Mouse (Mus musculus) heart, postnatal 14 days (tissue): ENCODE data around the gene Gsdma2. TPM values are rescaled to one million over a fixed set of nuclear protein-coding genes. Genes with fewer than 3 reads are reported as not detected.
"Not testable (repeated sequence)": the region's sequence is repeated elsewhere in the genome, so short reads cannot be mapped to it uniquely, and the experiment has no call there.

Source experiments
- DNase-seq, 2 experiments: peaks; one replicate each; pipeline ENCODE4 v3.0.0; 2021 to 2022
- intact Hi-C: fragments of 180-260 bp; cut with DNase I; formaldehyde crosslinking; loops from one replicate; pipeline ENCODE4 v1.15.1; 2025
- total RNA-seq, 2 experiments: library from RNA; stranded (reverse); gene quantifications; 2 replicates each; pipeline ENCODE4 v1.2.3; 2021

The Gsdma2 gene
- total RNA-seq, 2 experiments from 2014 or later, result 0.22 to 0.50 TPM

DNA sequence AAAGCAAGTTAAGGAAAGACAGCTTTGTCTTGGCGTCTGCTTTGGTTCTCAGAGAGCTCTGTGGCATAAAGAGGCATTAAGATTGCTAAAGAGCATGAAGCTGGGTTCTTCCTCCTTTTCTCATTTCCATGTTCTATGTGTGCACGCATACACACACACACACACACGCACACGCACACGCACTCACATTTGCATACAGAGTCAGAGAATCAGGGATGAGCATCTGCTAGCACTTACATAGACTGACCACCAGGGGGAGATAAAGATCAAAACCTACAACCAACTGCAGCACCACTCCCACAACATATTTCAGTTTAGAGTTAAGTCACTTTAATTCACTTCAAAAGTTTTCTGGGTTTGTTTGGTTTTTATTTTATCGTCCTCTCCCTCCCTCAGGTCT is 14.0 kb downstream of the Gsdma2 start:
- intact Hi-C loops, result no loop called here
- peak; percentile 16 to 35 for DNase-seq

DNA sequence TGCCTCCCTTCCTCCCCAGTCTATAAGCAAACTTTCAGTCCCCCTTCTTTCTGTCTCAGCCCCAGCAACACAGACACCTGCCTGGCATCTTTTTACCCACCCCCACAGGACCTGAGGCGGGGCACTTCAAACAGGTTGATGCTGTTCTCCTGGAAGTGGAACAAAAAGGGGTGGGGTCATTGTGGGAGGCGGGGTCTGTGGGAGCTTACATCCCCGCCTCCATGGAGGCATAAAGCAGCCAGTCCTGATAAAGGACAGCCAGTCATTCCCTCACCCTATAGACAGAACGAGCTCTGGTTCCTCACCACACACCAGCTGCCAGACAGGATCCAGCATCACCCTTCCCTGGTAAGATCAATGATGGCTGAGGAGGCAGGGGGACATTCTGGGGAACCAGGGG is 17.5 kb downstream of the Gsdma2 start, which contains the start of gene Gsdma:
Gene Gsdma, plus strand, starts transcription at position 261 of the 400 bp plus-strand sequence.
- no peak for DNase-seq
- intact Hi-C loops, result no loop called here

DNA sequence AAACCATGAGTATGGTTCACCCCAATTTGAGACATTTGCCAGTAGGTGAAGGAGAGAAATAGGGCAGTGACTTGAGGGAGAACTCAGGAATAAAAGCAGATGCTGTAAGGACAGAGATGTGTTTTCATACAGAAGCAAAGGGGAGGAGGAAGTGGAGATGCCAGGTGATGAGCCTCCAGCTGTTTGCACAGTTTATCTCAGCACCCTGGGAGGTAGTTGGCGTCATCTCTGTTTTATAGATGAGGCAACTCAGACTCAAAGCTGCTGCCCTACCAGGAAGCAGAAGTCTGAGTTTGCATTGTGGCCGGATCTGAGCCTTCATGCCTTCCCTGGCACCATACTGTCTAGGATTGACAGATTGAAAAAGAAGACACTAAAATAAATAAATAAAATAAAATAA is 22.4 kb downstream of the Gsdma2 start:
- no peak for DNase-seq
- intact Hi-C loops, result no loop called here

DNA sequence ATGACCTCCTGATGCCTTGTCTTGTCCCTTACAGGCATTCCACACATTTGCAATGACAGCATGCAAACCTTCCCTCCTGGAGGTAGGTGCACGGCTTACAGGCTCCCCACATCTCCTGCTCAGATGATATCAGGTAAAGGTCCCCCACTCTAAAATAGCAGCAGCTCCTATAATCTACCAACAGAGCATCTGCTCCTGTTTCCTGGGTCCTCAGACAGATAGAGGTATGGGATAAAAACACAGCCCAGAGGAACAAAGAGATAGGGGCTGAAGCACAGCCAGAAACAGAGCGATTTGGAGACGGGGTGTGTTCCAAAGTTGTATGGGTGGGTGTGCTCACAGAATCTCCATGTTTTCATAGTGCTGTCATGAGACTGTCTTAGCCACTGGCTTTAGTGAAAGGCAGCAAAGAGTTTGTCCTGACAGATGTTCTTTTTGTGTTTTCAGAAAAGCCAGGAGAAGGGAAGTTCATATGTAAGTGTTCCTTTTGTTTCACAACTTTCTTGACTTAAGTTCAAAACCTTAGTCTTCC is 24.8 kb downstream of the Gsdma2 start:
- DNase-seq, result no peak
- intact Hi-C loops, result loop anchor here (5.0 kb wide), 1 partner anchor 64 kb away; no protein-coding TSS in a partner anchor

DNA sequence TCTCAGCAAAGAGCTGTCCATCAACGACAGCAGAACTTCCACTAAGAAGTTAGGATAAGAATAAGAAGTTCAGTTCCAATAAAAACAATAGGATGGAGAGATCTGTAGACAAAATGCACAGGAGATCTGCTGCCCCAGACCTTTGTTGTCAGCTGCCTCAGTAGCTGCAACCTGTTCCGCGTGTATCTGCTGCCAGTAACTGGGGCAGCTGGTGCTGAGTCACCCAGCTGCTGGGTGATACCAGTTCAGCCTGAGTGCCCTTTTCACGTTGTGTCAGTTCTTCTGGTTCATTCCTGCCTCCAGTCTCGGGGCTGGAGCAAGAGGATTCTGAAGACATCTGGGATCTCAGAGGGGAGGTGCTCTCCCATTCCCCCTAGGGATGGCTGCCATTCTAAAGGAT is 25.3 kb downstream of the Gsdma2 start:
- intact Hi-C loops, result loop anchor here (5.0 kb wide), 1 partner anchor 65 kb away; no protein-coding TSS in a partner anchor
- DNase-seq, result no peak

DNA sequence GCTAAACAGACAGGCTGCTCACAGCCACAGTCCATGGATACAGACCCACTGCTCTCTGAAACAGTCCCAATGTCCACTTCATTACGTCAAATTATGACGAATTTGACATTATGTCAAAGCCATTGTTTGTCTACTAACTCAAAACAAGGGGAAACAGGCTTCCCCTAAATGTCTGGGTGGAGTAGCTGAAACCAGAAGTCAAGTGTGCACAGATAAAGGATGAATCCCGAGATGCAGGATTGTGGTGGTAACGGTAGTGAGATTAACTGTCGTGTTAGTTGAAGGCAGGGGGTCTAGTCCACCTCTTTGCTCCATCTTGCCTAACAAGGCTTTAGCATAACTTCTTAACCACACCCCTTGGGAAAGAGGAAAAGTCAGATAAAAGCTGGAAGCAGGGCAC is 25.9 kb downstream of the Gsdma2 start:
- intact Hi-C loops, result loop anchor here (5.0 kb wide), 1 partner anchor 65 kb away; no protein-coding TSS in a partner anchor
- no peak for DNase-seq

DNA sequence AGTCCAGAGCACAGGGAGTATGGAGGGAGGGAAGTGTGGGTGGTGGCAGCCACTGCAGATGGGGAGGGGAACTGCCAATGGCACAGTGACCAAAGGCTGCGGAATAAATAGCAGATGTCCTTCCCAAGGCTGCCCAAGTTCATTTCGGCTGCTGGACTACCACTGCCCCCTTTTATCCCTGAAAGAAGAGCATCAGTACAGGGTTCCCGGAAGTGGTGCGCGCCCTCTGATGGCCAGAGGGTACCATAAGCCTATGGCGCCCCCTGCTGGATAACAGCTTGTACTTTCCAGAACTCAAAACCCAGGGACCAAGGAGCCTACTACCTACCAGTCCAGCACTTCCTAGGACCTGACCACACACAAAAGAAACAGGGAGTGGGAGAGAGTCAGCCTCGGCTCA is 26.6 kb downstream of the Gsdma2 start:
- intact Hi-C loops, result loop anchor here (5.0 kb wide), 1 partner anchor 66 kb away; no protein-coding TSS in a partner anchor

DNA sequence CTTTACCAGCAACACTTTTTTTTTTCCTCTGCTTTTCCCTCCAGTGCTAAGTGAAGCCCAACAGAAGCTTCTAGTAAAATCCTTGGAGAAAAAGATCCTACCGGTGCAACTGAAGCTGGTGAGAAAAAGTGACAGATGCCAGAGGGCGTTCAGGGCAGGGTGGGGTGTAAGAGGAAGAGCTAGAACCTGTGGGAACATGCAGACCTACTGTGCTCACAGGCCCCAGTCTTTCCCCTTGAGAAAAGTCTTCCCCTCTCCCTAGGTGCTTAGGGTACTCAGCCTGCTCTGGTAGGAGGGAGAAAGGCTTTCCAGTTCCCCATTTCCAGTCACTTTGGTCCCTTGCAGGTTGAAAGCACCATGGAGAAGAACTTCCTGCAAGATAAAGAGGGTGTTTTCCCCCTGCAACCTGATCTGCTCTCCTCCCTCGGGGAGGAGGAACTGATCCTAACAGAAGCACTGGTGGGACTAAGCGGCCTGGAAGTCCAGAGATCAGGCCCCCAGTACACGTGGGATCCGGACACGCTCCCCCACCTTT is 29.3 kb downstream of the Gsdma2 start:
- DNase-seq, result no peak
- intact Hi-C loops, result no loop called here

More for the DNA sequence above, 26.6 kb downstream of the Gsdma2 start:
- peak; percentile 52 to 69 for DNase-seq

DNA sequence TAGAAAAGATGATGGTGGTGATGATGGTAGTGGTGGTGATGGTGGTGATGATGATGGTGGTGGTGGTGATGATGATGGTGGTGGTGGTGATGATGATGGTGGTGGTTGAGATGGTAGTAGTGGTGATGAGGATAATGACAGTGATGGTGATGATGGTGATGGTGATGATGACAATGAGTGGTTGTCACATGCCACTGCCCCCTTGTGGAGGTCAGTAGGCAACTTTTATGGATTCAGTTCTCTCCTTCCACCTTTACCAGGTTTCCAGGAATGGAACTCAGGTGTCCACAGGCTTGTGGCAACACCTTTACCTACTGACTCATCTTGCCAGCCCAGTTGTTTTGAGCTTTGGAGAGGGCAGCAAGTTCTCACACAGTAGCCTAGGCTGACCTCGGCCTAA is 33.5 kb downstream of the Gsdma2 start:
- intact Hi-C loops, result no loop called here
- DNase-seq, result no peak

DNA sequence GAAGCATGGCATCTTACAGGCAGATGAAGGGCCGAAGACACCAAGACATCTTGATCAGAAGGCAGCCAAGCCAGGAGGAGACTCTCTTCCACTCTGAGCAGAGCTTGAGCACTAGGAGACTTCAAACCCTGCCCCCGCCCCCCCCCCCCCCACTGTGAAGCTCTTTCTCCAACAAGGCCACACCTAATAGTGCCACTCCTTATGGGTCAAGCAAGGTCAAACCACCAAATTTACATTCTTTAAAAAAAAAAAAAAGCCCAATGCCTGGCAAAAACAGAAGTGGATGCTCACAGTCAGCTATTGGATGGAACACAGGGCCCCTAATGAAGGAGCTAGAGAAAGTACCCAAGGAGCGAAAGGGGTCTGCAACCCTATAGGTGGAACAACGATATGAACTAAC is 34.0 kb downstream of the Gsdma2 start:
- DNase-seq, intact Hi-C loops: not testable (repeated sequence)

DNA sequence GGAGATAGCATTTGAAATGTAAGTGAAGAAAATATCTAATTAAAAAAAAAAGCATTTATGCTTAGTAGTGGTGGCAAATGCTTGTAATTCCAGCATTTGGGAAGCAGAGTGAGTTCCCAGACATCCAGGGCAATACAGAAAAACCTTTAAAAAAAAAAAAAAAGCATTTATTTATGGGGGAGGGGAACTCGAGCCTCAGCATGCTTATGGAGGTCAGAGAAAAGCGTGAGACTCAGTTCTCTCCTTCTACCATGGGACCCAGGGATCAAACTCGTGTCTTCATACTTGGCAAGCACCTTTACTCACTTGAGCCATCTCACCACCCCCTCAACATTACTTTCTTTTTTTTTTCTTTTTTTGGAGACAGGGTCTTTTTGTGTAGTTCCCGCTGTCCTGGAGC is 34.6 kb downstream of the Gsdma2 start:
- no peak for DNase-seq
- intact Hi-C loops, result no loop called here

DNA sequence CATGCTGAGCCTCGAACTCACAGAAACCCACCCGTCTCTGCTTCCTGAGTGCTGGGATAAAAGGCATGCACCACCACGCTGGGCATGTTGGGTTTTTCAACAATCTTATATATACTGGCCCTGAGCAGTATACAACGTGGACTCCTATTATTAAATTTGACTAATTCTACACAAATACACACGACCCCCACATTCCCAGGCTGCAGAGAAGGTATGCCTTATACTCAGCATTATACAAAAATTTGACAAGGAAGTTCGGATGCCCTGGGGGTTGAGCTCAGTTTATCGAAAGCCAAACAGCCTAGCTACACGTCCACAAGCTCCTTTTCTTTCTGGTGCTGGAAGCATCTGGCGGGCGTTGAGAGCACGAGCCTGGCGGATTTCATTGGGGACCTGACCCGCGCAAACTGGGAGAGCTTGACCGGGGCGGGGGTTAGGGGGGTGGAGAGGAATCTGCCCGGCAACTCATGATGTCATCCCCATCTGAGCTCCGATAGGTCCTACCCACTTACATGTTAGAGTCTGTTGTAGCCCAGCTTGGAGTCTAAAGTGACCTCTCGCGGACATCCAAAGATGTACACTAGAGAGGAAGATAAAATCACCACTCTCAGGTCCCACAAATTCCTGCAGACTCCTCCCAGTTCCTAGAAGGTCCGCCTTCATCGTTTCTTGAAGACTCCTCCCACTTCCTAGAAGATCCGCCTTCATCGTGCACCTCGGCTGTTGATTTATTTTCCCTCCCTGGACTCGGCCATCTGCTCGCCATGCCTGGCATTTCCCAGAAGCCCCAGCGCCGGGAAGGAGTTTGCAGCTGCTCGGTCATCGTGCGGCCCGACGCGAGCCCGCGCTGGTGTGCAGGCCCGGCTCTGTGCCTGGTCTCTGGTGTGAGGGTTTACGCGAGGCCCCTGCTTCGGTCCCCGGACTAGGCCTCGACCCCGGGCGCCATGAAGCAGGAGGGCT is 35.5 kb downstream of the Gsdma2 start, which contains the start of gene Psmd3:
Gene Psmd3, plus strand, starts transcription at position 769 of the 960 bp plus-strand sequence.
- intact Hi-C loops, result no loop called here
- peak; percentile 96 for DNase-seq

DNA sequence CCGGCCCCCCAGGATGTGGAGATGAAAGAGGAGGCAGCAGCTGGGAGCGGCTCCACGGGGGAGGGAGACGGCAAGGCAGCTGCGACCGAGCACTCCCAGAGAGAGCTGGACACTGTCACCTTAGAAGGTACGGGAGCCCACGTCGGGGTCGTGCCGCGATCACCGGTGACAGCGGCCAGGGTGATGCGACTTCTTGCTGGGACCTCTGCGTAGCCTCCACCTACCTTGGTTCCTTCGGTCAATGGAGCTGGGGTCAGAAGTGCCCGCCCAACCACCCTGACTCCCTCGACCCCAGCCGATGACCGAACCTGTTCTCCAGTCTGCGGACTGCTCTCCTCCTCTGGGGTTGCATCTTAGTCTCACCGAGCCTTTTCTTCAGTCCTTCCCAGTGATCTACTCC is 36.3 kb downstream of the Gsdma2 start:
- no peak for DNase-seq
- intact Hi-C loops, result no loop called here

DNA sequence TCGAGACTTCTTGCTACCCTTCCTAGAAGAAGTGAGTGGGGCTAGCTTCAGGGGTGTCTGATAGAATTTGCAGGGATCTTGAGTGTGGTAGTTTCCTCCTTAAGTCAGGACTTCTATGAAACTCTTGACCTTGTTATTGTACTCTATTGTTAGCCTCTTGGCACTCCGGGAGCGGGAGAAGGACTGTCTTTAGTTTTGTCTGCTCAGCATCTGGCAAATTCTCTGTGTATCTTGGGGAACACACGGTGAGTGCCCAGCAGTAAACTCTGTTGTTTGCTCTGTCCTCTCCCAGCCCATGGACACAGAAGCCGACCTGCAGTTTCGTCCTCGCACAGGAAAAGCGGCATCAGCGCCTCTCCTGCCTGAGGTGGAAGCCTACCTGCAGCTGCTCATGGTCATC is 39.1 kb downstream of the Gsdma2 start:
- no peak for DNase-seq
- intact Hi-C loops, result no loop called here

DNA sequence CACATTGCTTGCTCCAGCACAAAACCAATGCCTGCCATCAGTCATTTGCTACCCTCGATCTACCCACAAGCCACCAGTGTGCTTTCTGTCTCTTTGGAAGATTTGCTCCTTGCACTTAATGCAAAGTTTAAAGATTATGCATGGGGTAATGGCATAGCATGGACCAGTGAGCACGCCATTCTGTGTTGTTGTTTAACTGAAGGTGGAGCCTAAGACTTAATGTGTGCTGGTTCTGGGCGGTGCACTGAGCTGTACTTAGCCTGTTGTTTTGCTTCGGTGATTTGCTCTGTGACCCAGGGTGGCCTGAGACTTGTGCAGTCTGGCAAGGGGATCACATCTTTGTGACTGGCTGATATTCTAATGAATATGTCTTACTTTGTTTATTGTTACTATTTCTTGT is 40.4 kb downstream of the Gsdma2 start:
- intact Hi-C loops, result no loop called here
- no peak for DNase-seq

DNA sequence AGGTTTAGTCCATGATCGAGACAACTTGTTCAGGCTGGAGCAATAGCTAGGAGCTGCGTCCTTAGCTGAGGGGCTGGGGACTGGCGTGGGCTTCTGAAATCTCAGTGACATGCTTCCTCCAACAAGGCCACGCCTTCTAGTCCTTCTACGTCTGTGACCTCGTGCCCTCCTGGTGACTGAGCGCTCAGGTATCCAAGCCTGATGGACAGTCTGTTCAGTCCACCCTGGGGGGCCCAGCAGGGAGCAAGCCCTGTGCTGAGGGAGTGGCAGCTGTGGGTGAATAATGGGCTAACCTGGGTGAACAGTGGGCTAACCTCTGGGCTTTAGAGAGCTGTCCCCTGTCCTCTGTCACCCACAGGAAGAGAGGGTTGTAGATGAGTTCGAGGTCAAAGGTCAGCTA is 41.5 kb downstream of the Gsdma2 start:
- intact Hi-C loops, result no loop called here
- DNase-seq, result no peak

DNA sequence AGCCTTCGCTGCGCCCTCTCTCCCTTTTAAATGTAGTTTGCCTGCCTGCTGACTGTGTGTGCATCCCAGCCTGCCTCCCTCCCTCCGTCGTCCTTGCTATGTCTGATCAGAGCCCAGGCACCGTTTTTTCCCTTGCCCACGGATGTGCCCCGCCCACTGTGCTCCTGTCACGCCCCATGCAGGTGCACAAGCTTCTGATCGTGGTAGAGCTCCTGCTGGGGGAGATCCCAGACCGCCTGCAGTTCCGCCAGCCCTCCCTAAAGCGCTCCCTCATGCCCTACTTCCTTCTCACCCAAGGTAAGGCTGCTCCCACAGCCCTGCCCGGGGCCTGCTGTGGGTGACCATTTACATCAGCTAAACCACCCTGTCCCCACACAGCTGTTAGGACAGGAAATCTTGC is 46.6 kb downstream of the Gsdma2 start:
- intact Hi-C loops, result no loop called here
- no peak for DNase-seq

DNA sequence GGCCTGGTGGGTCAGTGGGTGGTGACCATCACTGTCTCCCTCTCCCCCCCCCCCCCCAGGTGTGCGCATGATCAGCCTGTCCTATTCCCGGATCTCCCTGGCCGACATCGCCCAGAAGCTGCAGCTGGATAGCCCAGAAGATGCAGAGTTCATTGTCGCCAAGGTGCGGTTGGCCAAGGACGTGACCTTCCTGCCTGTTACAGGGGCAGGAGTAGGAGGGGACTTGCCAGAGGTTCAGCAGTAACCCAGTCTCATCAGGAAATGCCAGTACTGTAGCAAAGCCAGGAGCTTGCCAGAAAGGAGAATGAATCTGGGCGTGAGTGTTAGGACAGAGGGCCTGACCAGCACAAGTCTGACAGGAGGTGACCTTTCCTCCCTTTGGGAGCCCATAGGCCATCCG is 47.2 kb downstream of the Gsdma2 start:
- intact Hi-C loops, result no loop called here
- DNase-seq, result no peak

DNA sequence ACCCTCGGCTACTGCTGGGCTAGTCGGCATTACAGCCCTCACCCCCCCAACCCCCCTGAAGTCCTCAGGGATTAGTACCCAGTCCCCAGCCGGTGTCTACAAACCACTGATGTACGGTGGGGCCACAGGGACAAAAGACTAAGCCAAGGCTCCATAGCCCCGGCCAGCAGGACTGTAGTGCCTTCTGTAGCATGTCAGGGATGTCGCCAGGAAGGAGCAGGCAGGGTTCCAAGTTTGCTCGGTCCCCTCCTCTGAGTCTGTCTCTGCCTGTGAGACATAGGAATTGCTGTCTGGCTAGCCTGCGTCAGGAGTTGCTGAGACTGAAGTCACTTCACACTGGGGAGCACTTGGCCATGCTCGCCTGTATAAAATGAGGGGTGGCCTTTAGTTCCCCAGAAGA is 47.7 kb downstream of the Gsdma2 start:
- no peak for DNase-seq
- intact Hi-C loops, result no loop called here

DNA sequence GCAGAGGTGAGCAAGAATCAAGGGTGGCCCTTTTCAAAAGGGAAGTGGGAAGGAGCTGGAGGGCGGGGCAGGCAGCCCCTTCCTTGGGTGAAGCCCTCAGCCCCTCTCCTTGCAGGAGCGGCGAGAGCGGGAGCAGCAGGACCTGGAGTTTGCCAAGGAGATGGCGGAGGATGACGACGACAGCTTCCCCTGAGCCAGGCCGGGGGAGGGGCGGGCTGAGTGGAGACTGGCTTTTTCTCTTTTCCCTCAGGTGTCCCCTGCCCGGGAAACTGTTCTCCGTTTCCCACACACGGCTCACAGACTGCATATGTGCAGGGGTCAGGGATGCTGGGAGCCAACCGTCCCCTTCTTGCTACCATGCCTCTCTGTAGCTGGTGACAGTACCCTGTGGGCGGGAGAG is 48.8 kb downstream of the Gsdma2 start:
- no peak for DNase-seq
- intact Hi-C loops, result no loop called here

DNA sequence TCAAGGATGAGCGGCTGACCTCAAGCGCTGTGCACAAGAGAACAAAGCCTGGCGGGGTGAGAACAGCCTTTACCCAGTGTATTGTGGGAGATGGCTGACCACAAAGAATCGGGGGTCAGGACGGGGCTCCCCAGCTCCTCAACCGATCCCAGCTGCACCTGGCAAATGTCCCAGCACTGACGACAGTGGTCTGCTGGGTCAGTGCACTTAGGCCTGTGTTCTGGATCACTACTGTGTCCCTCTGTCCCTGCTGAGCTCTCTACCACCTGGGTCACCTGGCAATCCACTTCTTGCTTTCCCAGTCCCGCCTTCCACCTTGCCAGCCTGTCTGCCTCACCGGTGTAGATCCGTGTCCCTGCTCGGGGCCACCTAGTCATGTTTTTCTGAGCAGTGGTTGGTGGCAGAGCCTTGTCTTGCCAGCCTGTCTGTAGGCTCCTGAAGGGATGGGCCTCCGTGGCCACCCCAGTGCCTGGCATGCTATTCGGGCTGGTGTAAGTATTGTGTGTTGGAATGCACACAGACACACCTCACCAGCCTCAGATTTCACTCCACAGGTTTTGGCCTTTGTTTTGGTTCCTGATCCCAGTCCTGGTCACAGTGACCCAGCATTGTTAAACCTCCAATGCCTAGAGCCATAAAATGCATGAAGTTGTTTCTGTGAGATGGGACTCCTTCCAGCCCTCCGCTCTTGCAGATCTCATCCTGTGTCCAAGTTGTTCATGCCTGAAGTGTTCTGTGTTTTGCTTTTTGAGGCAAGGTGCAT is 50.1 kb downstream of the Gsdma2 start:
- no peak for DNase-seq
- intact Hi-C loops, result no loop called here
